Mouse (Mus musculus) gastrocnemius, postnatal 10 days (tissue): ENCODE data around the gene Matk. TPM values are rescaled to one million over a fixed set of nuclear protein-coding genes. Genes with fewer than 3 reads are reported as not detected.

ENCODE experiments used
- DNase-seq: peaks from one replicate; pipeline ENCODE4 v3.0.0; 2021; ENCODE audit warnings: mixed read lengths
- microRNA-seq, 2 experiments: library from miRNA; unstranded; fragments of <30 nt; microRNA quantifications; one replicate each; pipeline ENCODE4 v1.2.0; 2021
- total RNA-seq, 2 experiments: library from RNA; stranded (reverse); gene quantifications; 2 replicates each; pipeline ENCODE4 v1.2.3; 2021

The Matk gene
- total RNA-seq, 2 experiments from 2014 or later: 0.70 to 1.3 TPM

DNA sequence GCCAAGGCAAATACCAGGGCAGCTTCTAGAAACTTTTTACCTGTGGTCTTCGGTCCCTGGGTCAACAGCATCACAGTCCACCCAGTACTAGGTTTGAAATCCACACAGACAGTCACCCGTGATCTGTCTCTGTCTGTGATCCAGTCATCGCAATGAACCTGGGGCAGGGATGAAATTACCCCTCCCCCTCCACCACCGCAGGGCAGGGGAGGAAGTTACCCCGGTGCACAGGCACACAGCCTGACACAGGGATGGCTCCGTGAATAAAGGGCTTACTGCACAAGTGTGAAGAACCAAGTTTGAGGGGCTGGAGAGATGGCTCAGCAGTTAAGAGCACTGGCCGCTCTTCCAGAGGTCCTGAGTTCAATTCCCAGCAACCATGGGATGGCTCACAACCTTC is 51.0 kb downstream of the Matk start:
- no peak for DNase-seq

DNA sequence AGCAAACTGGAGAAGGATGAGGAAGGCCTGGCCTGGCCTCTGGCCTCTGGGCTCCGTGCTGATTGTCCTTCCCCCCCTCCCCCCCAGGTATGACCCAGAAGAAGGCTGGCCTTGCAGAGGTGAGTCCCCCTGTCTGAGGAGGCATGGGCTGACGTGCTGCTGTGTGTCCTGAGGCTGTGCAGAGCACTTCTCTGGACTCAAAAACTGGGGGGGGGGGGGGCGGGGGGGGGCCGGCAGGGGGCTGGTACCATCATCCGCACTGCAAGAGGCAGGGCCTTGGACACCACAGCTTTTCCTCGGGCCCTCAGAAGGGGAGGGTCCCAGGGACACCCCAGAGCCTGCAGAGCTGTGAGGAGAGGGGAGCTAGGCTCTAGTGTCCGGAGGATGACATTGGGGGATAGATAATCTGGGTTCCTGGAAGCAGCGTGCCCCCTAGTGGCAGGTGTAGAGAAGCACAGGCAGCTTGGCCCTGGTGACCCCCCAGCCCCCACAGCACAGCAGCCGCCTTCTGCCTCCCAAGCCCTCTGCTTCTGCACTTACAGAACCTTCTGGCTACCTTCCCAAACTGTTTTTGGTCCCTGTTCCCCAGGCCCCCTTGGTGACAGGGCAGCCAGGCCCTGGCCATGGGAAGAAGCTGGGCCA is 52.0 kb downstream of the Matk start:
- peak; percentile 61 for DNase-seq

DNA sequence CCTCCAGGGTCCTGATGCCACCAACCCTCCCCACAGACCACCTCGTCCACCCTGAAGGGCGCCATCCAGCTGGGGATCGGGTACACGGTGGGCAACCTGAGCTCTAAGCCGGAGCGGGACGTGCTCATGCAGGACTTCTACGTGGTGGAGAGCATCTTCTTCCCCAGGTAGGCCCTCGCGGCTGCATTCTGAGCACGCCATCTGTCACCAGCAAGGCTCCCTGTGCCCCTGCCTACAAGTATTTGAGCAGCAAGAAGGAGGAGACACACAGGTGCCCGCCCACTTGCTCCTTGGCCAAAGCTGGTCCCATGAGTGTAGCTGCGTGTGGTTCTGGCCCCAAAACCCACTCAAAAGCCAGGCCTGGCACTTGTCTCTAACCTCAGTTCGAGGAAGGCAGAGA is 52.9 kb downstream of the Matk start:
- no peak for DNase-seq

DNA sequence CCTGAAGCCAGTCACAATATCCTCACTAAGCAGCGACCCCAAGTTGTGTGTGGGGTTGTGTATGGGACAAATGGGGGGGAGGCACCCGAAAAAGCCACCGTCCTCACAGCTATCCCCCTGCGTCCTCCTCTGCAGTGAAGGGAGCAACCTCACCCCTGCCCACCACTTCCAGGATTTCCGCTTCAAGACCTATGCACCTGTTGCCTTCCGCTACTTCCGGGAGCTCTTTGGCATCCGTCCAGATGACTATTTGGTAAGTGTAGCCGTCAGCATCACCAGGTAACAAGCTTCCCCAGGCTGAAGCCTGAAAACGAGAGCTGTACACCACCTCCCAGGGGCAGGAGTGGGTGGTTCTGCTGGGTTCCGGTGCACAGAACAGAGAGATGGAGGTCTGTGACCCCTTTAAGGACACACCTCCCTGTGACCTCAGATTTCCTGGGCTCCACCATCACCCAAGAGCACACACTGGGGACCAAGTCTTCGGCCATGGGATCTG is 53.5 kb downstream of the Matk start:
- DNase-seq: no peak

DNA sequence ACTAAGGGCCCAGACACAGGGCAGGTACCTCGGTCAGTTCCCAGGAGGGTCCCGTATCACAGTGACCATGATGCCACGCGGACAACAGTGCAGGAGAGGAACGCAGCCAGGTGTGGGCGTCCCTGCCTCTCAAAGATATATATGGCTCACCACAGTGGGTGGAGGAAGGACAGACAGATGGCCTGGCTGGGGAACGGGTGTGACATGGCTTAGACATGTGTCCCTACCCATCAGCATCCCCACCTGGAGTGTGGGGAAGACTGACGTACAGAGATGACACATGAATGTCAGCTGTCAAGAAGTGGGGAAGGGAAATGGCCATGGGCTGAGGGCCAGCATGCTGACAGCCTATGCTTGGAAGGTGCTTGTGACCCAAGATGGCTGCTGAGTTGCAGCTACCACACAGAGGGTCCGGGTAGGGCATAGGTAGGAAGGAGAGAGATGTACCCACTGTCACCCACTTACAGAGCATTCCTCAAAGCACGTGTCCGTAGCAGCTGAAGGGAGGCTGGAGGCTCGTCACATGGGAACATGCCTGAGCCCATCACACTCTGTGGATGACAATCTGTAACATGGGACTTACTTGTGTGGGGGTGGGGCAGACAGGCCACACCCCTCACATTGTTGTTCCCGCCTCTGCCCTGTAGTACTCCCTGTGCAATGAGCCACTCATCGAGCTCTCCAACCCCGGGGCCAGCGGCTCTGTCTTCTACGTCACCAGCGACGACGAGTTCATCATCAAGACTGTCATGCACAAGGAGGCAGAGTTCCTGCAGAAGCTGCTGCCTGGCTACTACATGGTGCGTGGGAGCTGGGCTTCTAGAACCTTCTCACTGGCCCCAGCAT is 54.3 kb downstream of the Matk start:
- DNase-seq: no peak

DNA sequence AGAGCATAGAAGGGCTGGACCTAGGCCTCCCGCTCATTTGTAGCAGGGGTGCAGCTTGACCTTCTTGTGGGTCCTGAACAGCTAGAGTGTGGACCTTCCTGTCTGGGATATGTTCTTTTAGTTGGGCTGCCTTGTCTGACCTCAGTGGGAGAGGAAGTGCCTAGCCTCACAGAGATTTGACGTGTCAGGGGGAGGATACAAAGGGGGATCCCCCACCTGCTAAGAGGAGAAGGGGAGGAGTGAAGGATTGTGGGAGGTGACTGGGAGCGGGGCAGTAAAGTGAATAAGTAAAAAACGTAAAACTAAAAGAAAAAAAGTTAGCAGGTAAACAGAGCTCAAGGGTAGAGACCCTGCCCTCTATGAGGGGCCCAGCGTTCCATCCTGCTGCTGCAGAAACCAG is 56.8 kb downstream of the Matk start:
- DNase-seq: no peak

Small RNA genes lying within 50 kb of the gene (microRNA-seq; reads per million reads assigned to microRNA genes)
- 3.8 reads per million in 2 experiments for gene Mir3057

Other genes with a start within 250 kb of the Matk start
- gene Gng7, start 238.0 kb upstream of the Matk start, total RNA-seq: 1 to 10 TPM; 1.7 to 2.0 TPM
- gene Diras1, start 227.3 kb upstream of the Matk start, total RNA-seq: under 1 TPM; 0.27 to 0.87 TPM
- gene Slc39a3, start 215.5 kb upstream of the Matk start, total RNA-seq: 10 to 100 TPM; 11.5 to 13.3 TPM
- gene Sgta, start 192.8 kb upstream of the Matk start, total RNA-seq: 10 to 100 TPM; 82.2 to 84.4 TPM
- 10 to 100 TPM; 26.4 to 27.1 TPM for gene Thop1, start 182.9 kb upstream of the Matk start, total RNA-seq
- gene Creb3l3, start 154.1 kb upstream of the Matk start, total RNA-seq: 1 to 10 TPM in 1 of 2 experiments, under 1 TPM in 1; 0.87 to 2.1 TPM
- 100 to 1,000 TPM; 170 to 177 TPM for gene Map2k2, start 147.0 kb upstream of the Matk start, total RNA-seq
- gene Zbtb7a, start 117.7 kb upstream of the Matk start, total RNA-seq: 10 to 100 TPM; 29.2 to 35.9 TPM
- gene Pias4, start 85.0 kb upstream of the Matk start, total RNA-seq: 10 to 100 TPM; 10.7 to 13.8 TPM
- 1,000 to 10,000 TPM in 1 of 2 experiments, 100 to 1,000 TPM in 1; 974 to 1,018 TPM for gene Eef2, start 76.3 kb upstream of the Matk start, total RNA-seq
- gene Dapk3, start 69.9 kb upstream of the Matk start, total RNA-seq: 10 to 100 TPM; 29.8 to 30.4 TPM
- not detected for gene 4930442H23Rik, start 69.1 kb upstream of the Matk start, total RNA-seq
- 1 to 10 TPM; 1.7 to 1.8 TPM for gene Nmrk2, start 50.9 kb upstream of the Matk start, total RNA-seq
- under 1 TPM; 0.40 to 0.43 TPM for gene Atcay, start 22.1 kb upstream of the Matk start, total RNA-seq
- 1 to 10 TPM; 2.1 to 3.5 TPM for gene Zfr2, start 19.8 kb upstream of the Matk start, total RNA-seq
- 100 to 1,000 TPM in 1 of 2 experiments, 10 to 100 TPM in 1; 93.7 to 108 TPM for gene Mrpl54, start 14.0 kb downstream of the Matk start, total RNA-seq
- gene Apba3, start 14.0 kb downstream of the Matk start, total RNA-seq: 10 to 100 TPM; 61.6 to 63.5 TPM
- under 1 TPM; 0.14 to 0.36 TPM for gene Tjp3, start 38.6 kb downstream of the Matk start, total RNA-seq
- gene Pip5k1c, start 40.0 kb downstream of the Matk start, total RNA-seq: 10 to 100 TPM; 24.0 to 30.8 TPM
- 10 to 100 TPM; 11.0 to 14.5 TPM for gene Cactin, start 68.2 kb downstream of the Matk start, total RNA-seq
- gene Tbxa2r, start 75.8 kb downstream of the Matk start, total RNA-seq: 1 to 10 TPM; 2.3 to 3.8 TPM
- gene Gipc3, start 90.3 kb downstream of the Matk start, total RNA-seq: 1 to 10 TPM in 1 of 2 experiments, under 1 TPM in 1; 0.96 to 1.3 TPM
- gene Hmg20b, start 97.5 kb downstream of the Matk start, total RNA-seq: 10 to 100 TPM; 26.8 to 41.9 TPM
- gene Mfsd12, start 104.6 kb downstream of the Matk start, total RNA-seq: 1 to 10 TPM; 4.5 to 7.5 TPM
- gene 4930404N11Rik, start 112.9 kb downstream of the Matk start, total RNA-seq: 1 to 10 TPM in 1 of 2 experiments, under 1 TPM in 1; 0.85 to 1.4 TPM
- 10 to 100 TPM; 17.6 to 24.1 TPM for gene Fzr1, start 125.6 kb downstream of the Matk start, total RNA-seq
- 10 to 100 TPM; 40.3 to 46.7 TPM for gene Dohh, start 131.5 kb downstream of the Matk start, total RNA-seq
- under 1 TPM; 0.40 to 0.45 TPM for gene Gm48551, start 131.5 kb downstream of the Matk start, total RNA-seq
- 1 to 10 TPM in 1 of 2 experiments, under 1 TPM in 1; 0.33 to 2.0 TPM for gene Gm48552, start 136.1 kb downstream of the Matk start, total RNA-seq
- under 1 TPM in 1 of 2 experiments, not detected in 1; 0.65 TPM for gene Smim24, start 140.1 kb downstream of the Matk start, total RNA-seq
- 100 to 1,000 TPM; 329 to 332 TPM for gene Nfic, start 202.7 kb downstream of the Matk start, total RNA-seq
- gene Celf5, start 229.8 kb downstream of the Matk start, total RNA-seq: under 1 TPM; 0.38 to 0.99 TPM
- 10 to 100 TPM; 45.9 to 48.2 TPM for gene Ncln, start 243.5 kb downstream of the Matk start, total RNA-seq
- under 1 TPM; 0.56 to 0.61 TPM for gene S1pr4, start 247.2 kb downstream of the Matk start, total RNA-seq